15 mouse cellular contexts compared by ENCODE assay signal in the genomic region with DNA sequence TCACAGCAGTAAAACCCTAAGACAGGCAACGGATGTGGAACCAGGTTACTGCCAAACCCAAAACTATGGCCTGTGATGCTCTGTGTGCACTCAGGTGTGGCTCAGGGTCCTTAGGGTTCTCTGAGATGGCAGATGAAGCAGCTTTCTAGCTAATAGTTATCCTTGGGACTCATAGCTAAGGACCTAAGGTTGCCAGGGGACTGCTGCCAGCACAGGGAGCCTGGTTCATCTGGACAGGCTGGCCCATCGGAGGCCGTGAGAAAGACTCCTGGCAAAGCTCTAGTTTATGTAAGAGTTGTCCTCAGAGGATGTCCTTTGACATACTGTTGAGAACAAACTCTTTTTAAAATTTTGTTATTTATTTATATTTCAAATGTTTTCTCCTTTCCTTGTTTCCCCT.
"Had no signal": no experiment of that assay in that cellular context is flagged by ENCODE, and none has a peak within 500 bp of the region (broad histone marks: within the 10 kb centered on the region; RNA-seq: fewer than 3 reads in every experiment).

No protein-coding gene starts in this region.

- H3K36me3 ChIP-seq: limb, embryonic 12.5 days; liver, embryonic 13.5 days; lung, embryonic 15.5 days; neural tube, embryonic 13.5 days had no signal

- H3K27me3 ChIP-seq: limb, embryonic 12.5 days; liver, embryonic 13.5 days; lung, embryonic 15.5 days; megakaryocyte, embryonic 14.5 days; neural tube, embryonic 13.5 days had no signal

- H3K27ac ChIP-seq: kidney, postnatal 0 days; limb, embryonic 12.5 days; liver, embryonic 13.5 days; lung, embryonic 15.5 days; macrophage; neural tube, embryonic 13.5 days; stomach, postnatal 0 days had no signal

- DNase-seq: kidney, postnatal 36 days; layer of hippocampus, adult 9-11 months; layer of hippocampus, postnatal 36 days; liver; liver, embryonic 13.5 days; liver, postnatal 0 days; lung, postnatal 14 days; thymus, postnatal 4 days had no signal

- H3K4me1 ChIP-seq: limb, embryonic 12.5 days; liver, embryonic 13.5 days; lung, embryonic 15.5 days; megakaryocyte, embryonic 14.5 days; neural tube, embryonic 13.5 days had no signal

- H3K4me3 ChIP-seq: limb, embryonic 12.5 days; liver, embryonic 13.5 days; lung, embryonic 15.5 days; megakaryocyte, embryonic 14.5 days; neural tube, embryonic 13.5 days had no signal
